Mouse (Mus musculus) CD4-positive naive resting alpha-beta T cell, adult 76 days (primary cell): Measurements from ENCODE around the gene Ube2ql1. TPM values are rescaled to one million over a fixed set of nuclear protein-coding genes. Genes with fewer than 3 reads are reported as not detected.

Source experiments
- total RNA-seq: library from RNA; stranded (reverse); gene quantifications from one replicate; pipeline ENCODE4 v1.2.4, GENCODE M21; 2023

The Ube2ql1 gene
- total RNA-seq = not detected

GRCm38 (mm10) chr13:69739759-69740135, at the start of gene Ube2ql1:
Ube2ql1 (minus strand) TSS chr13:69739889.

Other genes with a start within 250 kb of the Ube2ql1 start
- 126 TPM for gene Nsun2, start 206.1 kb downstream of the Ube2ql1 start, total RNA-seq
- 19.7 TPM for gene Tent4a, start 205.3 kb downstream of the Ube2ql1 start, total RNA-seq
- 0.26 TPM for gene Srd5a1, start 128.4 kb downstream of the Ube2ql1 start, total RNA-seq
- 84.6 TPM for gene Med10, start 62.5 kb upstream of the Ube2ql1 start, total RNA-seq